Mouse (Mus musculus) spleen, adult 2 months (tissue): ENCODE data around the gene Lgals1. TPM values are rescaled to one million over a fixed set of nuclear protein-coding genes. Genes with fewer than 3 reads are reported as not detected.

Experiments
- DNase-seq, 2 experiments: peaks; one replicate each; pipeline versions ENCODE4 v3.0.0 to v3.0.0-alpha.2; 2012 to 2021; ENCODE audit warnings: low spot score in 2 of 2, low read depth in 1 of 2
- H3K27ac ChIP-seq: fragments of 200-500 bp; 2 replicates; pipeline ENCODE4 v1.5.1; 2012; ENCODE audit warnings: low read length, inconsistent platforms; ENCODE audit not compliant: insufficient read depth
- H3K27me3 ChIP-seq: fragments of 200-500 bp; 2 replicates; pipeline ENCODE4 v1.6.1; 2012; ENCODE audit warnings: mild to moderate bottlenecking, moderate library complexity, low read length, inconsistent platforms; ENCODE audit not compliant: control insufficient read depth, insufficient read depth
- H3K36me3 ChIP-seq: fragments of 200-500 bp; 2 replicates; pipeline ENCODE4 v1.6.1; 2012; ENCODE audit warnings: mild to moderate bottlenecking, low read length, inconsistent platforms; ENCODE audit not compliant: control insufficient read depth, insufficient read depth
- H3K4me1 ChIP-seq: fragments of 200-500 bp; 2 replicates; pipeline ENCODE4 v1.6.1; 2011; ENCODE audit warnings: inconsistent platforms; ENCODE audit not compliant: control insufficient read depth, insufficient read depth, insufficient read length
- H3K4me3 ChIP-seq: fragments of 200-500 bp; 2 replicates; pipeline ENCODE4 v1.5.1; 2011; ENCODE audit warnings: mild to moderate bottlenecking, inconsistent platforms; ENCODE audit not compliant: insufficient read depth, insufficient read length; ENCODE audit errors: extremely low read depth
- CTCF ChIP-seq: fragments of 200-500 bp; IDR thresholded peaks from 2 replicates; pipeline ENCODE4 v1.5.1; 2011; ENCODE audit warnings: mild to moderate bottlenecking, inconsistent platforms; ENCODE audit not compliant: insufficient read depth, insufficient read length, insufficient replicate concordance; ENCODE audit errors: extremely low read depth
- POLR2A ChIP-seq: fragments of 200-500 bp; IDR thresholded peaks from 2 replicates; pipeline ENCODE4 v1.6.1; 2011; ENCODE audit warnings: low read depth, low read length, inconsistent platforms
- WGBS: fragments of 180-500 bp; shearing (Covaris S2); methylation state at CpG from one replicate; pipeline ENCODE4 v1.1.7; 2018; 5-methylcytosine and 5-hydroxymethylcytosine counted together
- polyA plus RNA-seq: library from polyadenylated mRNA; depleted of rRNA; stranded (reverse); fragments of >200 nt; gene quantifications from 2 replicates; pipeline ENCODE4 v1.2.3, GENCODE M21; 2012

Gene Lgals1
- polyA plus RNA-seq, 1 experiment, result 75.4 TPM

- Histone ChIP-seq H3K4me3 (no peak overlapping the region), H3K27ac (no peak overlapping the region), H3K27me3 (no peaks in the 10 kb centered on the region), H3K36me3 (peaks cover 3% of the 10 kb centered on the region), H3K4me1 (peaks cover 6% of the 10 kb centered on the region)
- 86% methylated on average over 12 of the region's 12 CpGs for WGBS
- no peak for TF ChIP-seq POLR2A
- no peak for TF ChIP-seq CTCF
- no peak for DNase-seq
Observed at GRCm38 (mm10) chr15:78916052-78916826, 10.3 kb upstream of the Lgals1 start.

- Histone ChIP-seq H3K27me3 (no peaks in the 10 kb centered on the region), H3K4me3 (no peak overlapping the region), H3K4me1 (peaks cover 13% of the 10 kb centered on the region), H3K36me3 (peaks cover 3% of the 10 kb centered on the region), H3K27ac (no peak overlapping the region)
- TF ChIP-seq CTCF, result no peak
- no peak for TF ChIP-seq POLR2A
- 95% methylated on average over 23 of the region's 23 CpGs for WGBS
- DNase-seq, result no peak
Observed at GRCm38 (mm10) chr15:78918126-78918525, 8.4 kb upstream of the Lgals1 start.

- Histone ChIP-seq H3K36me3 (peaks cover 3% of the 10 kb centered on the region), H3K27me3 (no peaks in the 10 kb centered on the region), H3K4me3 (no peak overlapping the region), H3K4me1 (peaks cover 13% of the 10 kb centered on the region; the same call in 1 of the 2 replicates), H3K27ac (no peak overlapping the region)
- TF ChIP-seq CTCF (no peak), POLR2A (no peak)
- DNase-seq, result no peak
- 90% methylated on average over 12 of the region's 12 CpGs for WGBS
Observed at GRCm38 (mm10) chr15:78919914-78920313, 6.6 kb upstream of the Lgals1 start.

- no peaks in the 10 kb centered on the region for H3K27me3 ChIP-seq
- WGBS, result 53% methylated on average over 7 of the region's 7 CpGs
- TF ChIP-seq POLR2A, result no peak
- TF ChIP-seq CTCF, result no peak
- H3K27ac ChIP-seq, result peak overlapping the region; percentile 60; the same call in 1 of the 2 replicates
- H3K36me3 ChIP-seq, result peaks cover 3% of the 10 kb centered on the region
- no peak overlapping the region for H3K4me3 ChIP-seq
- DNase-seq, result no peak
- peaks cover 31% of the 10 kb centered on the region; the same call in 1 of the 2 replicates for H3K4me1 ChIP-seq
Observed at GRCm38 (mm10) chr15:78922700-78923099, 3.8 kb upstream of the Lgals1 start.

- DNase-seq, result peak in 1 of 2 experiments; percentile 59
- Histone ChIP-seq H3K4me1 (peaks cover 31% of the 10 kb centered on the region; the same call in 1 of the 2 replicates), H3K27me3 (no peaks in the 10 kb centered on the region), H3K27ac (peak overlapping the region; percentile 60), H3K36me3 (no peaks in the 10 kb centered on the region), H3K4me3 (no peak overlapping the region)
- 13% methylated on average over 6 of the region's 6 CpGs for WGBS
- TF ChIP-seq CTCF (no peak), POLR2A (no peak)
Observed at GRCm38 (mm10) chr15:78923585-78923984, 2.9 kb upstream of the Lgals1 start.

GRCm38 (mm10) chr15:78925129-78925528 is 1.4 kb upstream of the Lgals1 start:
- TF ChIP-seq POLR2A, result no peak
- no peak for TF ChIP-seq CTCF
- no peak for DNase-seq
- Histone ChIP-seq H3K4me1 (peaks cover 31% of the 10 kb centered on the region; the same call in 1 of the 2 replicates), H3K36me3 (no peaks in the 10 kb centered on the region), H3K4me3 (no peak overlapping the region), H3K27ac (no peak overlapping the region; the same call in 1 of the 2 replicates), H3K27me3 (no peaks in the 10 kb centered on the region)
- 76% methylated on average over 8 of the region's 8 CpGs for WGBS
